Mouse (Mus musculus) liver, embryonic 16.5 days (tissue): ENCODE results near the gene Scaf8. TPM values are rescaled to one million over a fixed set of nuclear protein-coding genes. Genes with fewer than 3 reads are reported as not detected.
"Not testable (repeated sequence)": the region's sequence is repeated elsewhere in the genome, so short reads cannot be mapped to it uniquely, and the experiment has no call there.

Source experiments
- ATAC-seq: fragments of 200-750 bp; cut with Nextera tagmentation; 2 replicates; pipeline ENCODE4 v1.8.0; 2017; ENCODE audit warnings: low read depth, mild to moderate bottlenecking, moderate number of reproducible peaks, moderate library complexity
- H3K27ac ChIP-seq: fragments of 300-500 bp; sonication (generic); 2 replicates; pipeline ENCODE4 v1.5.1; 2014; ENCODE audit warnings: mild to moderate bottlenecking, low read length
- H3K27me3 ChIP-seq: fragments of 300-500 bp; sonication (generic); 2 replicates; pipeline ENCODE4 v1.6.1; 2014; ENCODE audit warnings: low read depth, low read length, mixed read lengths; ENCODE audit not compliant: control insufficient read depth, insufficient read depth
- H3K36me3 ChIP-seq: fragments of 300-500 bp; sonication (generic); 2 replicates; pipeline ENCODE4 v1.6.1; 2014; ENCODE audit warnings: mild to moderate bottlenecking; ENCODE audit not compliant: control insufficient read depth, insufficient read depth
- H3K4me1 ChIP-seq: fragments of 300-500 bp; sonication (generic); 2 replicates; pipeline ENCODE4 v1.6.1; 2014; ENCODE audit warnings: low read depth, low read length, mixed read lengths; ENCODE audit not compliant: control insufficient read depth
- H3K4me2 ChIP-seq: fragments of 300-500 bp; sonication (generic); 2 replicates; pipeline ENCODE4 v1.6.1; 2014; ENCODE audit warnings: low read depth, low read length, mixed read lengths
- H3K4me3 ChIP-seq: fragments of 300-500 bp; sonication (generic); 2 replicates; pipeline ENCODE4 v1.5.1; 2014; ENCODE audit warnings: low read depth, mild to moderate bottlenecking, low read length
- H3K9ac ChIP-seq: fragments of 300-500 bp; sonication (generic); 2 replicates; pipeline ENCODE4 v1.6.1; 2014; ENCODE audit warnings: low read depth, low read length
- H3K9me3 ChIP-seq: fragments of 300-500 bp; sonication (generic); replicated peaks from 2 replicates; pipeline ENCODE4 v1.6.1; 2016; ENCODE audit warnings: low read length; ENCODE audit not compliant: control insufficient read depth
- WGBS: fragments of 180-500 bp; shearing (Covaris S2); extraction: QIAGEN DNeasy Blood & Tissue Kit; methylation state at CpG from one replicate; pipeline ENCODE4 v1.1.7; 2014; ENCODE audit not compliant: insufficient replicate concordance; 5-methylcytosine and 5-hydroxymethylcytosine counted together
- polyA plus RNA-seq: library from polyadenylated mRNA; unstranded; fragments of >200 nt; fragmentation: Nextera tagmentation; extraction: Ambion mirVana; gene quantifications from 2 replicates; pipeline ENCODE4 v1.2.1, GENCODE M21; 2015

Scaf8 gene
- 7.2 and 7.3 TPM in 2 replicates for polyA plus RNA-seq

DNA sequence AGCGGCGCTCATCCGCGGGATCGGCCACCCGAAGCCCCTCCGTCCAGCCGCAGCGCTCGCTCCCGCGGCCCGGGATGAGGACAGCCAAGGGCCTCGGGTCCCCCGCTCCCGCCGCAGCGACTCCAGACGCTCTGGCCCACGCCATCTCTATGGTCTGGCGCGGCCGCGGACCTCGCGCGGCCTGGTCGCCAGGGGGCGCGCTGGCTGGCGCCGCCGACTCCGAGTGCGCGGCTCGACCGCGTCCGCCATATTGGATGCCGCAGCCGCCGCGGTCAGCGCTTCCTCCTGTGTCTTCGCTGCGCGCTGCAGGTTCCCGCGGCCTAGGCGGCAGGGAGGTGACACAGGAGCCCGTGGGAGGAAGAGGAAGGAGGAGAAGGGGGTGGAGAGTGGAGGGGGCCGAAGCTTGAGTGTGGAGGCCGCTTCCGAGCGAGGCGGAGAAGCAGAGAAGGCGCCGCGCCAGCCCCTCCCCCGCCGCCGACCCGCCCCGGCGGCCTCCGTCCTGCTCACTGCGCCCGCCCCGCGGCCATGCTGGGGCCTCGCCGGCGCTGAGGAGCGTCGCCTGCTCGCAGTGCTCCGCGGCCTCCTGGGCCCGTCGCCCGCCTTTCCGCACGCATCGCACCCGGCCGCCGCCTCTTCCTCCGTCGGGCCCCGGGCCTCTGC, at the start of gene Scaf8:
Scaf8 (plus strand) TSS at position 253 of the 660 bp plus-strand sequence.
- WGBS: under 1% methylated on average over 74 of the region's 91 CpGs
- no peaks in the 10 kb centered on the region for H3K9me3 ChIP-seq
- peak within 1 kb of the TSS; percentile 96 for H3K9ac ChIP-seq
- peak within 1 kb of the TSS; percentile 99 for H3K27ac ChIP-seq
- no peaks in the 10 kb centered on the region for H3K27me3 ChIP-seq
- no peaks in the 10 kb centered on the region for H3K36me3 ChIP-seq
- peak within 1 kb of the TSS; percentile 77 for H3K4me2 ChIP-seq
- peak; percentile 90 for ATAC-seq
- H3K4me1 ChIP-seq: peaks cover 15% of the 10 kb centered on the region
- H3K4me3 ChIP-seq: peak within 1 kb of the TSS; percentile 93

DNA sequence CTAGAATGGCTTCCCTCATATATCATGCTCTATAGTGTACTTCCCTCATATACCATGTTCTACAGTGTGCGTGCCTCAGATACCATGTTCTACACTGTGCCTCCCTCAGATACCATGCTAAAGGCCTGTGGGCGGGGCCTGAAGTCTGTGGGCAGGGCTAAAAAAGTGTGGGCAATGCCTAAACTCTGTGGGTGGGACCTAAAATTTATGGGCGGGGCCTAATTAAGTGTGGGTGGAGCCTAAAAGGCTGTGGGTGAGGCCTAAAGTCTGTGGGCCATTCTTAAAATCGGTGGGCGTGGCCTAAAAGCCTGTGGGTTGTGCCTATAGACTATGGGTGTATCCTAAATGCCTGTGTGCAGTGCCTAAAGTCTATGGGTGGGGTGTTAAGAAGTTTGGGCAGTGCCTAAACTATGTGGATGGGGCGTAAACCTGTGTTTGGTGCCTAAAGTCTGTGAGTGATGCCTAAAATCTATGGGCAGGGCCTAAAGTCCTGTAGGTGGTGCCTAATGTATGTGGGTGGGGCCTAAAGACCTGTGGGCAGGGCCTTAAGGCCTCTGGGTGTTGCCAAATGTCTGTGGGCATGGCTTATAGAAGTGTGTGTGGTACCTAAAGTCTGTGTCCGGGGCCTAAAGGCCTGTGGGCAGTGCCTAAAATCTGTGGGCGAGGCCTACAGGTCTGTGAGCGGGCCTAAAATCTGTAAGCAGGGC, 39.5 kb upstream of the Scaf8 start:
- ATAC-seq: 0 out of 2 replicates have a peak, but pooled peaks have one; percentile 9
- no peak overlapping the region for H3K27ac ChIP-seq
- WGBS: 79% methylated on average over 9 of the region's 9 CpGs
- H3K9me3 ChIP-seq: no peaks in the 10 kb centered on the region
- no peak overlapping the region for H3K4me3 ChIP-seq
- H3K4me1 ChIP-seq: no peaks in the 10 kb centered on the region
- H3K4me2 ChIP-seq: no peak overlapping the region
- H3K36me3 ChIP-seq: no peaks in the 10 kb centered on the region; the same call in 1 of the 2 replicates
- no peak overlapping the region for H3K9ac ChIP-seq
- no peaks in the 10 kb centered on the region for H3K27me3 ChIP-seq

GRCm38 (mm10) chr17:3075873-3076245, 38.9 kb upstream of the Scaf8 start:
- H3K4me2 ChIP-seq: no peak overlapping the region
- 75% methylated on average over 4 of the region's 4 CpGs for WGBS
- no peak overlapping the region for H3K9ac ChIP-seq
- no peak for ATAC-seq
- H3K27ac ChIP-seq: no peak overlapping the region
- H3K36me3 ChIP-seq: no peaks in the 10 kb centered on the region; the same call in 1 of the 2 replicates
- no peaks in the 10 kb centered on the region for H3K9me3 ChIP-seq
- no peak overlapping the region for H3K4me3 ChIP-seq
- H3K27me3 ChIP-seq: no peaks in the 10 kb centered on the region
- no peaks in the 10 kb centered on the region for H3K4me1 ChIP-seq

- ATAC-seq, H3K4me2 ChIP-seq, H3K9ac ChIP-seq, H3K36me3 ChIP-seq, H3K9me3 ChIP-seq, H3K4me3 ChIP-seq, H3K27ac ChIP-seq, H3K4me1 ChIP-seq, H3K27me3 ChIP-seq: not testable (repeated sequence)
- WGBS: 72% methylated on average over 9 of the region's 9 CpGs
Observed at GRCm38 (mm10) chr17:3077936-3078335, 36.8 kb upstream of the Scaf8 start.

- H3K36me3 ChIP-seq, ATAC-seq, H3K27ac ChIP-seq, H3K4me1 ChIP-seq, H3K9me3 ChIP-seq, H3K4me3 ChIP-seq, H3K9ac ChIP-seq, H3K27me3 ChIP-seq, H3K4me2 ChIP-seq: not testable (repeated sequence)
- 66% methylated on average over 7 of the region's 9 CpGs for WGBS
Observed at GRCm38 (mm10) chr17:3080587-3081349, 34.0 kb upstream of the Scaf8 start.

GRCm38 (mm10) chr17:3081512-3082100, 33.2 kb upstream of the Scaf8 start:
- H3K4me3 ChIP-seq, H3K9ac ChIP-seq, H3K4me2 ChIP-seq, H3K27me3 ChIP-seq, H3K27ac ChIP-seq, H3K36me3 ChIP-seq, H3K4me1 ChIP-seq, H3K9me3 ChIP-seq: not testable (repeated sequence)
- WGBS: 68% methylated on average over 2 of the region's 3 CpGs
- ATAC-seq: peak; percentile 11

DNA sequence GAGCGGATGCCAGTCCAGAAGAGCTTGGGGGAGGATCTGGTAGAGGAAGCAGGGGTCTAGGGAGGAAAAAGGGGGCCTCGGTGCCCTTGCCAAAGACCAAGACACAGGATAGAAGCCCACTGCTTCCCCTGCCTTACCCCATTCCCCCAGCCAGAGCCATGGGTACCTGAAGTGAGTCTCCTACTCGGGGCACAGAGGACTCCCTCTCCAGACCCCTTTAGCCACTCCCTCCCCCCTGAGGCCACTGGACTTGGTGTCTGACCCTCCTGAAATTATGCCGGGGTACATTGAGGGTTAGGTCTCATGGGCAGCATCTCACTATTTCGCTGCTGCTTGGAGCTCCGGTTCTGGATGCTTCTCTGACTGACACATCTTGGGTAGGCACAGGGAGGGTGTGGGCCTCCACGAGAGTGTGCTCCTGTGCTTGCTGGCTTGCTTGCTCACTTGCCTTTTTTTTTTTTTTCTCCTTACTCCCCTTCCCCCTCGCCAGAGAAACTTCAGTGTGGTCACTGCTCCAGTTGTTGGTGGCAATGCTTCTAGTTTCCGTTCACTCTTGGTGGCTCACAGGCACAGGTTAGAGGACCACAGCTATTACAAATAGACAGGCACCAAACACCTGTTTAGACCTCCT, 32.5 kb upstream of the Scaf8 start:
- not testable (repeated sequence) for H3K9ac ChIP-seq, H3K27ac ChIP-seq, H3K27me3 ChIP-seq, H3K36me3 ChIP-seq, H3K4me1 ChIP-seq, H3K9me3 ChIP-seq, H3K4me3 ChIP-seq
- peak overlapping the region; percentile 62; the same call in 1 of the 2 replicates for H3K4me2 ChIP-seq
- 58% methylated on average over 6 of the region's 9 CpGs for WGBS
- peak; percentile 14 for ATAC-seq

DNA sequence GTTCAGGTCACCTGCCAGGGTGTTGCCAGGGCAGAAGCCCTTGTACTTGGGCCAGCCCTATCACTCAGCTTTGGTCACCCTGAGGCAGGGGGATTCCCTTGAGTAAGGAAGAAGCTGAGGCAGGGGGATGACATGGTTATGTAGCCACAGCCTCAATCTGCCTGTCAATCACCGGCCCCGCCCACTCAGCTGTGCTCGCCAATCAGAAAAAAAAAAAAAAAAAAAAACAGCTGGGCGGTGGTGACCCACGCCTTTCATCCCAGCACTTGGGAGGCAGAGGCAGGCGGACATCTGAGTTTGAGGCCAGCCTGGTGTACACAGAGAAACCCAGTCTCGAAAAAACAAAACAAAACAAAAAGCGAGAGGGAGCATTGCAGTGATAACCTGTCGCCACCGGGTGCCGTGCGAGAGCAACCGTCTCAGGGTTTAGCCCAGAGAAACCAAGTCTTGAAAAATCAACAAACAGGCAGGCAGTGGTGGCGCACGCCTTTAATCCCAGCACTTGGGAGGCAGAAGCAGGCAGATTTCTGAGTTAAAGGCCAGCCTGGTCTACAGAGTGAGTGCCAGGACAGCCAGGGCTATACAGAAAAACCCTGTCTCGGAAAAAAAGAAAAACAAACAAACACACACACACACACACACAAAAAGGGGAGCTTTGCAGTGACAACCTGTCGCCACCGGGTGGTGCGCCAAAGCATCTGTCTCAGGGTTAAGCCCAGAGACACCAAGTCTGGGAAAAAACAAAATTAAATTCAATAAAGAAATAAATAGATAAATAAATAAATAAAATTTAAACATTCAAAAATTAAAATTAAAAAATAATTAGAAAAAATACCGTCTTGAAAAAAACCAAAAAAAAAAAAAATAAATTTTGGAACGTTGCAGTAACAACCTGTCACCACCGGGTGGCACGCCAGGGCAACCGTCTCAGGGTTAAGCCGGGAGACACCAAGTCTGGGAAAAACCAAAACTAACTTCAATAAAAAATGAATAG, 31.7 kb upstream of the Scaf8 start:
- not testable (repeated sequence) for H3K27me3 ChIP-seq, H3K9me3 ChIP-seq, H3K36me3 ChIP-seq, H3K9ac ChIP-seq, H3K4me1 ChIP-seq
- H3K27ac ChIP-seq: peak overlapping the region; percentile 37
- H3K4me3 ChIP-seq: peak overlapping the region; percentile 77
- WGBS: 2% methylated on average over 25 of the region's 25 CpGs
- H3K4me2 ChIP-seq: peak overlapping the region; percentile 62
- peak; percentile 1; the same call in 1 of the 2 replicates for ATAC-seq
